Mouse (Mus musculus): ENCODE measurements at regions not wholly inside any gene's neighbourhood (a gene's known extent, or its start where the extent isn't known, plus 50 kb on each side); places are given as distances from the start of the nearest gene placed in this dataset.

- DNase-seq (ENCODE audit: low spot score in 2 of 2) = no peak
Measured at GRCm38 (mm10) chr14:92764354-92764753, 1126.1 kb downstream of the Pcdh9 start.

- DNase-seq (ENCODE audit: low spot score in 2 of 2) = no peak
Measured at GRCm38 (mm10) chr14:92754676-92755075, 1135.8 kb downstream of the Pcdh9 start.

- DNase-seq (ENCODE audit: low spot score in 2 of 2) = no peak
Measured at GRCm38 (mm10) chr14:92717666-92718065, 1172.8 kb downstream of the Pcdh9 start.

GRCm38 (mm10) chr14:92688151-92688550 is 1202.3 kb downstream of the Pcdh9 start:
- no peak for DNase-seq (ENCODE audit: low spot score in 2 of 2)

GRCm38 (mm10) chr14:92687106-92687505 is 1203.4 kb downstream of the Pcdh9 start:
- no peak for DNase-seq (ENCODE audit: low spot score in 2 of 2)

GRCm38 (mm10) chr14:92678845-92679499 is 1211.5 kb downstream of the Pcdh9 start:
- DNase-seq (ENCODE audit: low spot score in 2 of 2) = no peak

- peak in 1 of 2 experiments; percentile 53 for DNase-seq (ENCODE audit: low spot score in 2 of 2)
Measured at GRCm38 (mm10) chr14:92674146-92674545, 1216.3 kb downstream of the Pcdh9 start.
